Mouse (Mus musculus) liver, embryonic 15.5 days (tissue): Measurements from ENCODE around the gene Arhgap30. TPM values are rescaled to one million over a fixed set of nuclear protein-coding genes. Genes with fewer than 3 reads are reported as not detected.

Experiments used
- ATAC-seq: fragments of 200-750 bp; cut with Nextera tagmentation; 2 replicates; pipeline ENCODE4 v1.8.0; 2017; ENCODE audit warnings: moderate number of reproducible peaks, mild to moderate bottlenecking, moderate library complexity; ENCODE audit not compliant: insufficient read depth
- H3K27ac ChIP-seq: fragments of 300-500 bp; sonication (generic); replicated peaks from 2 replicates; pipeline ENCODE4 v1.5.1; 2015; ENCODE audit warnings: mild to moderate bottlenecking, inconsistent platforms
- H3K27me3 ChIP-seq: fragments of 300-500 bp; sonication (generic); 2 replicates; pipeline ENCODE4 v1.6.1; 2015; ENCODE audit warnings: mild to moderate bottlenecking, inconsistent platforms
- H3K36me3 ChIP-seq: fragments of 300-500 bp; sonication (generic); replicated peaks from 2 replicates; pipeline ENCODE4 v1.6.1; 2015; ENCODE audit warnings: moderate library complexity, mild to moderate bottlenecking, inconsistent platforms
- H3K4me1 ChIP-seq: fragments of 300-500 bp; sonication (generic); replicated peaks from 2 replicates; pipeline ENCODE4 v1.6.1; 2015; ENCODE audit warnings: inconsistent platforms
- H3K4me2 ChIP-seq: fragments of 300-500 bp; sonication (generic); 2 replicates; pipeline ENCODE4 v1.6.1; 2015; ENCODE audit warnings: moderate library complexity, mild to moderate bottlenecking, inconsistent platforms
- H3K4me3 ChIP-seq: fragments of 300-500 bp; sonication (generic); replicated peaks from 2 replicates; pipeline ENCODE4 v1.5.1; 2015; ENCODE audit warnings: mild to moderate bottlenecking, inconsistent platforms
- H3K9ac ChIP-seq: fragments of 300-500 bp; sonication (generic); 2 replicates; pipeline ENCODE4 v1.6.1; 2015; ENCODE audit warnings: moderate library complexity, mild to moderate bottlenecking, inconsistent platforms
- H3K9me3 ChIP-seq: fragments of 300-500 bp; sonication (generic); replicated peaks from 2 replicates; pipeline ENCODE4 v1.6.1; 2016; ENCODE audit warnings: inconsistent platforms
- WGBS: fragments of 180-500 bp; shearing (Covaris S2); methylation state at CpG from one replicate; pipeline ENCODE4 v1.1.7; 2015; ENCODE audit warnings: mixed read lengths; ENCODE audit not compliant: insufficient replicate concordance; 5-methylcytosine and 5-hydroxymethylcytosine counted together
- polyA plus RNA-seq: library from polyadenylated mRNA; unstranded; fragments of >200 nt; fragmentation: Nextera tagmentation; extraction: Ambion mirVana; gene quantifications from 2 replicates; pipeline ENCODE4 v1.2.1, GENCODE M21; 2015

Gene Arhgap30
- polyA plus RNA-seq, 1 experiment from 2014 or later: 5.0 TPM

DNA sequence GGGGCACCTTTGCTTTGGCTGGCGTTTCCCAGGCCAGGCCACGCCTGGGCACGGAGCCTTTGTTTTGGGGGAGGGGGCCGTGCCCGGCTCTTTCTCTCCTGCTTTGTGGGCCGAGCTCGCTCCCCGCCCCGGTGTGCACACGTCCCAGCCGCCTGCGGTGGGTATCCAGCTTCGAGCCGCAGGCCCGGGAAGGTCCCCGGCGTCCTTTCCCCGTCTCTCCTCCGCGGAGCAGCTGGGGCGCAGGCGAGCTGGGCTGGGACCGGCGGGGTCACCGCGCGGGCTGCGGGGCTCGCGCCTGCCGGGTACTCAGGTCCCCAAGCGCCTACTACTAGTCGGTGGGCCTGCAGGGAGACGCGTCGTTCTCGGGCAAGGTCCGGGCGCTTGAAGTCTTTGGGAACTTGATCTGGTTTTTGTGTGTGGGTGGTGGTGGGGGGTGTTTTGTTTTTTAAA, 22.8 kb downstream of the Arhgap30 start:
- Histone ChIP-seq H3K4me3 (peak overlapping the region; percentile 86), H3K27me3 (peaks cover 11% of the 10 kb centered on the region; the same call in 1 of the 2 replicates), H3K9ac (peak overlapping the region; percentile 90), H3K4me2 (peak overlapping the region; percentile 75), H3K4me1 (peaks cover 24% of the 10 kb centered on the region), H3K27ac (peak overlapping the region; percentile 80), H3K9me3 (no peaks in the 10 kb centered on the region), H3K36me3 (peaks cover 21% of the 10 kb centered on the region)
- ATAC-seq: peak; percentile 62
- WGBS: under 1% methylated on average over 39 of the region's 39 CpGs

DNA sequence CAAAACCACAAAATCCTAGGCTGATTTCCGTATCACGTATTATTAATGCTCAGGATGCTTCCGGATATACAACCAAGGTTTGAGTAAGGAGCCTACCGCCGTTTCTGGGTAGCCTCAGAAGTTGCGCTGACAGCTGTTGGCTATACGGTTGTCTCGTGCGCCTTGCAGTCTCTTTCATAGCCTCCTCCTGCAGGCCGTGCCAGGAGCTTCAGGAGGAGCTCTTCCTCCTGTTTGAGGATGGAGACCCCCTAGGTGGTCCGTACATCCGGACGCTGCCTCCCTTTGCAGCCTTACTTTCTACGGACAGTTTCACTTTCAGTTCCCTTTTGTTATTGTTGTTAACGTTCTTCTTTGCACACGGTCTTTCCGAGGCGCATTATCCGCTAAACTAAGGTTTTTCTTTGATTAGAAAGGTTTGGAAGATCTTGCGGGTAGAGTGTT, 23.3 kb downstream of the Arhgap30 start:
- H3K4me3 ChIP-seq: peak overlapping the region; percentile 86
- H3K36me3 ChIP-seq: peaks cover 24% of the 10 kb centered on the region
- peak overlapping the region; percentile 80 for H3K27ac ChIP-seq
- ATAC-seq: no peak
- H3K27me3 ChIP-seq: peaks cover 11% of the 10 kb centered on the region; the same call in 1 of the 2 replicates
- peak overlapping the region; percentile 75 for H3K4me2 ChIP-seq
- WGBS: 1% methylated on average over 20 of the region's 20 CpGs
- peak overlapping the region; percentile 90 for H3K9ac ChIP-seq
- H3K9me3 ChIP-seq: no peaks in the 10 kb centered on the region
- peaks cover 24% of the 10 kb centered on the region for H3K4me1 ChIP-seq

DNA sequence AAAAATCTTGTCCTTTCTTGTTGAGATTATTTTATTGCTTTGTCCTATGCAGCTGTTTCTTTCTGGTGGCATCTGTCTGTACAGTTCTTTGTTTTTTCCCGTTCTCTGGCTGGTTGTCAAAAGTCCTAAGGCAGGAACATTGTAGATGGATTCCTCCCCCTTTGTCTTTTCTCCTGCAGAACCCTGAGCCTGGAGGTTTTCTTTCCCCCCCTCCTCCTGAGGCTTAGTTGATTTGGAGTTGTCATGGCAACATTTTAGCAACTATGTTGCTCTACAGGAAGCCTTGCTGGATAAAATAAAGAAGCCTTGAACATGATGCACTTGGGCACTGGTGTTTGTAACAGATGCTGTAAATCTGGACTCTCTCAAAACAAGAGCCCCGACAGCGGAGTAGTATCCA, 23.7 kb downstream of the Arhgap30 start:
- 60% methylated on average over 3 of the region's 3 CpGs for WGBS

DNA sequence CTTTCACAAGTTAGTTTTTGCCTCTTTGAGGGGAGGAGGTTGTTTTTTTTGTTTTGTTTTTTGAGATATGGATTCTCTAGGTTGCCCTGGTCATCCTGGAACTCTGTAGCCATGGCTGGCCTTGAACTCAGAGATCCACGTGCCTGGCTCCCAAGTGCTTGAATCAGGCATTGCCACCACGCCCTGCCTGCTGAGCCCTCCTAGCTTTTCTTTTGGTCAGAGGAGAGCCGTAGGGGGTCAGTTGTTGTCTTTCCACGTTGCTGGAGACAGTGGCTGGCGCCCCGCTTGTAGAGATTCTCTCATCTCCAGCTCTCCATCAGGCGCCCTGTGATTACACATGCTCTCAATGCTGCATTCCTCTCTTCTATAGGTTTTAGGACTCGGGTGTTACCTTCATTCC, 24.9 kb downstream of the Arhgap30 start:
- Histone ChIP-seq H3K27me3 (peaks cover 10% of the 10 kb centered on the region; the same call in 1 of the 2 replicates), H3K36me3 (peaks cover 32% of the 10 kb centered on the region), H3K4me2 (no peak overlapping the region), H3K9ac (no peak overlapping the region), H3K4me1 (peaks cover 24% of the 10 kb centered on the region), H3K4me3 (no peak overlapping the region), H3K9me3 (no peaks in the 10 kb centered on the region), H3K27ac (no peak overlapping the region)
- WGBS: 74% methylated on average over 8 of the region's 8 CpGs
- ATAC-seq: no peak

More for the DNA sequence above, 23.7 kb downstream of the Arhgap30 start:
- H3K27me3 ChIP-seq: peaks cover 11% of the 10 kb centered on the region; the same call in 1 of the 2 replicates
- peaks cover 24% of the 10 kb centered on the region for H3K36me3 ChIP-seq
- no peak overlapping the region for H3K27ac ChIP-seq
- ATAC-seq: no peak
- peaks cover 24% of the 10 kb centered on the region for H3K4me1 ChIP-seq
- H3K9ac ChIP-seq: 0 out of 2 replicates have a peak overlapping the region, but pooled peaks have one; percentile 90
- peak overlapping the region; percentile 75 for H3K4me2 ChIP-seq
- peak overlapping the region; percentile 86 for H3K4me3 ChIP-seq
- H3K9me3 ChIP-seq: no peaks in the 10 kb centered on the region

DNA sequence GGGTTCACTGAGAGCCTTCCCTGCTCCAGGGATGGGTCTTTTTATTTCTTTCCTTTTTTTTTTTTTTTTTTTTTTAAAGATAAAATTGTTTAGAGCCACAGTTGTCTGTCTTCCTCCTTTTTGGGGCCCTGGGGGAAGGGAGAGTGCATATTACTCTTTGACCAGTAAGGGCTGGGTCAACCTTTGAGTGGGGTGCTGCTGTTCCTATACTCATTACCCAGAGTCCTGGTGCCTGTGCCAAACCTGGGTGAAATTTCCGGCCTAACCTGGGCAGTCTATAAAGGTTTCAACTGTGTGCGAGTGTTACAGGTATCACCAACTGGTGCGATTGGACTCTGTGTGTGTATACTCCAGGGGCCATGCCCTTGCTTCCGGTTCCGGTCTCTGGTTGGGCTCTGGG, 29.9 kb downstream of the Arhgap30 start, which contains the start of gene Tstd1:
Gene Tstd1, plus strand, starts transcription at position 213 of the 400 bp plus-strand sequence.
- no peaks in the 10 kb centered on the region for H3K27me3 ChIP-seq
- no peak for ATAC-seq
- peaks cover 18% of the 10 kb centered on the region for H3K4me1 ChIP-seq
- H3K4me3 ChIP-seq: no peak within 1 kb of the TSS
- H3K27ac ChIP-seq: no peak within 1 kb of the TSS
- H3K4me2 ChIP-seq: no peak within 1 kb of the TSS
- H3K9ac ChIP-seq: no peak within 1 kb of the TSS
- 75% methylated on average over 5 of the region's 5 CpGs for WGBS
- H3K9me3 ChIP-seq: no peaks in the 10 kb centered on the region
- H3K36me3 ChIP-seq: peaks cover 50% of the 10 kb centered on the region

DNA sequence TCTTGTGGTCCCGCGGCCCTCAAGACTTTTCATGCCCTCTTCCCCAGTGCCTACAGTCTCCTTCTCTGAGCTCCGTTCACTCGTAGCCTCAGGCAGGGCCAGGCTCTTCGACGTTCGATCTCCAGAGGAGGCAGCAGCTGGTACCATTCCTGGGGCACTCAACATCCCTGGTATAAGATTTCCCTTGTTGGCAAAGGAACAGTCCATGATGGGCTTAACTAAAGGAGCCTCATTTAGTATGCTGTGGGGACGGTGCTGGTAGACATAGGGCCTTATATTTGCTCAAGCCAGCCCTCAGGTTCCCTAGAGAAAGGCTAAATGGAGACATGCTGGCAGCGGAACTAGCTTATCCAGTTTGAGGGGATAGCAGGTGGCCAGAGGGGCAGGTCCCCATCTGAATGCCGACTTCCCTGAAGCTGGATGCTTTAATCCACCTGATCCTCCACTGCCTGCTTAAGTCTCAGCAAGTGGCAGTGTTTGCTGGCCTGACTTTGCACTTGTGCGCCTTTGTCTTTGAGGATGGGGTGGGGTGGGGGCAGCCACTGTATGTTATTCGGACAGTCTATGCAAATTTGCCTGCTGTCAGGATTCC, 30.6 kb downstream of the Arhgap30 start:
- Histone ChIP-seq H3K4me2 (no peak overlapping the region), H3K9ac (no peak overlapping the region), H3K4me3 (no peak overlapping the region), H3K27me3 (no peaks in the 10 kb centered on the region), H3K36me3 (peaks cover 50% of the 10 kb centered on the region), H3K9me3 (no peaks in the 10 kb centered on the region), H3K4me1 (peaks cover 11% of the 10 kb centered on the region), H3K27ac (no peak overlapping the region)
- no peak for ATAC-seq
- 75% methylated on average over 12 of the region's 12 CpGs for WGBS

GRCm38 (mm10) chr1:171419905-171420304, 31.2 kb downstream of the Arhgap30 start:
- Histone ChIP-seq H3K9ac (no peak overlapping the region), H3K4me2 (no peak overlapping the region), H3K36me3 (peaks cover 50% of the 10 kb centered on the region), H3K9me3 (no peaks in the 10 kb centered on the region), H3K27me3 (no peaks in the 10 kb centered on the region), H3K4me3 (no peak overlapping the region), H3K27ac (no peak overlapping the region), H3K4me1 (peaks cover 8% of the 10 kb centered on the region; the same call in 1 of the 2 replicates)
- 72% methylated on average over 5 of the region's 5 CpGs for WGBS
- no peak for ATAC-seq

DNA sequence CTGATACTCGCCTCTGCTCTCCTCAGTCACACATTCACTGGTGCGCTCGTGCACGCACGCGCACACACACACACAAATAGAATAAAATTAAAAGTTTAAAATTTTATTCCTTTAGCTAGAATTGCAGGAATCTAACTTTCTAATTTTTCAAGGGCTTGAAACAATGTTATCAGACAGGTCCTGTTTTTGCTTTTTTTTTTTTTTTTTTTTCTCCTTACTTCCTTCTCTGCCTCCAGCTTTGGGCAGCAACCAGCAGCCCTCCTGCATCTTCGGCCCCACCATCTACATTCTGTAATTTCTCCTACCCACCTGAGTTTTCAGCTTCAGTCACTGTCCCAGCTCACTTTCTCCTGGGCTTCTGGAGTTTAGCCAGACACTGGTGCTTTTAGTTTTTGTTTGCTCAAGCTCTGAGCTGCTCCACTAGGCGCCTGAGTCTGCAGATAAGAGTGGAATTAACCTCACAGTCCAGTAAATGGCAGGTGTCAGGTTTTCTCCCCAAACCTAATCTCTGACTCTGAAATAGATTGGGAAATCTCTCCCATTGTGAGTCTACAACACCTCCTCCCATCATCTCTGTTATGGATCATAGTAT, 33.8 kb downstream of the Arhgap30 start:
- peaks cover 26% of the 10 kb centered on the region for H3K36me3 ChIP-seq
- H3K27ac ChIP-seq: no peak overlapping the region
- no peak overlapping the region for H3K9ac ChIP-seq
- no peaks in the 10 kb centered on the region for H3K9me3 ChIP-seq
- 65% methylated on average over 8 of the region's 8 CpGs for WGBS
- no peaks in the 10 kb centered on the region for H3K27me3 ChIP-seq
- H3K4me3 ChIP-seq: no peak overlapping the region
- ATAC-seq: no peak; the same call in 1 of the 2 replicates
- H3K4me1 ChIP-seq: peaks cover 8% of the 10 kb centered on the region; the same call in 1 of the 2 replicates
- H3K4me2 ChIP-seq: no peak overlapping the region

DNA sequence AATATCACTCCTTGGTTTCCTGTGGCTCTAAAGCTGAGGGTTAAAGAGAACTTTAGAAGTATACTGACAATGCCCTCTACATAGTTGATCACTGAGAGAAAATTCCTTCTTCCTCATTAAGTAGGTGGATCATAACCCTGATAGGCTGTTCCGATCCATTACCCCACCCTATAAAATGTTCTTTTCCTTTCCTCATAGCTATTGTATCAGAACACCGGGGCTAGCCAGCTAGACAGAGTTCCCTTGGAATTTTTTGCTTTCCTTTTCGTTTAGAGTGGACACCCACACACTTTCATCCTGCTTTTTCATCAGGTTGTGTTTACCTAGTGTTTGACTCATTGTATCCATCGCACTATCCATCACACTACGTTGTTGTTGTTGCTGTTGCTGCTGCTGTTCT, 35.9 kb downstream of the Arhgap30 start:
- WGBS: 51% methylated on average over 5 of the region's 5 CpGs
- Histone ChIP-seq H3K9ac (no peak overlapping the region), H3K4me1 (peaks cover 8% of the 10 kb centered on the region; the same call in 1 of the 2 replicates), H3K27me3 (no peaks in the 10 kb centered on the region), H3K4me2 (peak overlapping the region; percentile 19), H3K9me3 (no peaks in the 10 kb centered on the region), H3K27ac (no peak overlapping the region), H3K4me3 (0 out of 2 replicates have a peak overlapping the region, but pooled peaks have one; percentile 5), H3K36me3 (peaks cover 9% of the 10 kb centered on the region; the same call in 1 of the 2 replicates)
- 0 out of 2 replicates have a peak, but pooled peaks have one; percentile 35 for ATAC-seq

DNA sequence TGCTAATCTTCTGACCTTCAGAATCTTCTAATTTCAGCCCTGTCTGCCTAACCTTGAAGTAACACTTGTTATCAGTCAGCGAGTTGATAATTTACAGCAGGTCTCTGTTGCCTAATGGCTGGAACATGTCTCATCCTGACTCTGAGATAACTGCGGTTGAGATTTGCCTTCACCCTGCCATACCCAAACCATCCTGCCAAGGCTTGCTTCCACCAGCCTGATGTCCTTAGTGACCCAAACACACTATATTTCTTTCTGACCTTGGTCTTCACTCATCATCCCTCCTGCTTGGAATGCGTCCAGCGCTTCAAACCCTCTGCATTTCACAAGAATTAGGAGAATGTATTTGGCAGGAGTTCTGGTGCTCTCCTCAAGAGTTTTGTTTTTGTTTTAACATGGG, 36.4 kb downstream of the Arhgap30 start:
- H3K9ac ChIP-seq: no peak overlapping the region
- peak; percentile 52; the same call in 1 of the 2 replicates for ATAC-seq
- H3K36me3 ChIP-seq: 0 out of 2 replicates have a peak, but pooled peaks cover 5% of the 10 kb centered on the region
- H3K9me3 ChIP-seq: no peaks in the 10 kb centered on the region
- peak overlapping the region; percentile 19 for H3K4me2 ChIP-seq
- peak overlapping the region; percentile 14; the same call in 1 of the 2 replicates for H3K27ac ChIP-seq
- H3K27me3 ChIP-seq: no peaks in the 10 kb centered on the region
- 56% methylated on average over 4 of the region's 4 CpGs for WGBS
- peaks cover 8% of the 10 kb centered on the region; the same call in 1 of the 2 replicates for H3K4me1 ChIP-seq
- 0 out of 2 replicates have a peak overlapping the region, but pooled peaks have one; percentile 5 for H3K4me3 ChIP-seq

DNA sequence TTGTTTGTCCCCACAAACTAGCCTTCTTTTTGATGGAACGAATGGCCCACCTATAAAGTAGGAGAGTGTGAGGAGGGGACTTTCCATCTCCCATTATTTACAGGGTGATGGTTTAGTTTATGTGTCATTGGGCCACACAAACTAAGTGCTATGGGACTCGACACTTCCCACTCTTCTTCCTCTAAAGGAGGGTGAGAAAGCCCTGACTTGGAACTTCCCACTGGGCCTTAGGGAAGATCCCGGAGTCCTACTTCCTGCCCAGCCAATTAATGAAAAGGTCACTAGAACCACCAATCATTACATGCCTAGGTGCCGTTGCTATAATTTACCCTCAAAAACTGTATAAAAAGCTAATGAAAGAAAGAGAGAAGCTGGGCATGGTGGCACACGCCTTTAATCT, 43.4 kb downstream of the Arhgap30 start:
- H3K27ac ChIP-seq: no peak overlapping the region
- peaks cover 11% of the 10 kb centered on the region for H3K27me3 ChIP-seq
- H3K9me3 ChIP-seq: no peaks in the 10 kb centered on the region
- ATAC-seq: no peak
- H3K9ac ChIP-seq: no peak overlapping the region
- no peak overlapping the region for H3K4me3 ChIP-seq
- H3K36me3 ChIP-seq: no peaks in the 10 kb centered on the region
- no peak overlapping the region for H3K4me2 ChIP-seq
- 54% methylated on average over 5 of the region's 5 CpGs for WGBS
- peaks cover 9% of the 10 kb centered on the region for H3K4me1 ChIP-seq
